Mouse (Mus musculus) brain, embryonic 14.5 days (tissue): Measurements from ENCODE around the gene Rpsa.

Experiments used
- CTCF ChIP-seq: fragments of 200-500 bp; IDR thresholded peaks from 2 replicates; pipeline ENCODE4 v1.5.1; 2012; ENCODE audit warnings: inconsistent platforms, mild to moderate bottlenecking, moderate library complexity, borderline replicate concordance; ENCODE audit not compliant: insufficient read depth, insufficient read length; ENCODE audit errors: extremely low read depth
- POLR2A ChIP-seq: fragments of 200-500 bp; IDR thresholded peaks from 2 replicates; pipeline ENCODE4 v1.6.1; 2012; ENCODE audit warnings: mild to moderate bottlenecking, inconsistent platforms, borderline replicate concordance; ENCODE audit not compliant: poor library complexity, insufficient read depth, insufficient read length, severe bottlenecking; ENCODE audit errors: extremely low read depth

DNA sequence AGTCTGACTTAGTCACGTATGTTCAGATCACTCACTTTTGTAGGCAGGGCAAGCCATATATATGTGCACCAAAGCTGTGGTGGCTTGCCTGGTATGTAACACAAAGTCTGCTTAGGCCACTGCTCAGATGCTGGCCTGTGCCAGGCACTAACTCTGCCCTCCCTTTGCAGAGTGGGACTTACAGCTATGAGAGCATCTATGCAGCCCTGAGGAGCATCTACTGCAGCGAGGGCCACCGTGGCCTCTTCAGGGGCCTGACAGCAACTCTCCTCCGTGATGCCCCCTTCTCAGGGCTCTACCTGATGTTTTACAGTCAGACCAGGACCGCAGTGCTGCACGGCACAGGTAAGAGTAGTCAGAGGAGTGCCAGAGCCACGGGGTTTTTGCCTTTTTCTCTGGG, 7.0 kb upstream of the Rpsa start:
- TF ChIP-seq POLR2A (no peak), CTCF (no peak)
